Mouse (Mus musculus): ENCODE results near the gene Gm11172.

- no peak for TF ChIP-seq CTCF (IDR thresholded peaks at IDR 0.05; ENCODE audit: borderline replicate concordance, insufficient read depth, low read depth, low read length)
- TF ChIP-seq POLR2A (IDR thresholded peaks at IDR 0.05; ENCODE audit: borderline replicate concordance, insufficient read depth, low read length): no peak
Measured at GRCm38 (mm10) chr16:10813726-10814125, 1.0 kb downstream of the Gm11172 start.

Measured in cerebellum, adult 2 months (tissue).